In genomic region chr8:93441936-93442335, GRCm38 (mm10) we compare ENCODE assay signal across 14 mouse cellular contexts.
"Had no signal": no experiment of that assay in that cellular context is flagged by ENCODE, and none has a peak within 500 bp of the region (broad histone marks: within the 10 kb centered on the region; RNA-seq: fewer than 3 reads in every experiment).

No protein-coding gene starts in this region.

- H3K27me3 ChIP-seq: limb, embryonic 13.5 days; liver, embryonic 13.5 days had no signal

- H3K4me3 ChIP-seq: limb, embryonic 10.5 days; limb, embryonic 13.5 days; liver, embryonic 13.5 days had no signal

- H3K9ac ChIP-seq: limb, embryonic 13.5 days; liver, embryonic 13.5 days had no signal

- H3K9me3 ChIP-seq: limb, embryonic 10.5 days; limb, embryonic 13.5 days had no signal

- H3K36me3 ChIP-seq: limb, embryonic 10.5 days; limb, embryonic 13.5 days; liver, embryonic 13.5 days had no signal

- H3K27ac ChIP-seq: limb, embryonic 10.5 days; limb, embryonic 13.5 days; liver, embryonic 13.5 days had no signal

- H3K4me1 ChIP-seq: limb, embryonic 10.5 days; limb, embryonic 13.5 days; liver, embryonic 13.5 days had no signal

- H3K4me2 ChIP-seq: limb, embryonic 13.5 days; liver, embryonic 13.5 days; midbrain, embryonic 11.5 days had no signal

- DNase-seq: kidney, adult 9 months; kidney, postnatal 14 days; kidney, postnatal 4 days; liver; liver, embryonic 13.5 days; lung, adult 2 months; lung, postnatal 14 days; lung, postnatal 4 days; midbrain, embryonic 14.5 days; thymus, adult 18-20 months; thymus, postnatal 36 days had no signal
